Mouse (Mus musculus): ENCODE measurements around the gene Wdfy2.

DNA sequence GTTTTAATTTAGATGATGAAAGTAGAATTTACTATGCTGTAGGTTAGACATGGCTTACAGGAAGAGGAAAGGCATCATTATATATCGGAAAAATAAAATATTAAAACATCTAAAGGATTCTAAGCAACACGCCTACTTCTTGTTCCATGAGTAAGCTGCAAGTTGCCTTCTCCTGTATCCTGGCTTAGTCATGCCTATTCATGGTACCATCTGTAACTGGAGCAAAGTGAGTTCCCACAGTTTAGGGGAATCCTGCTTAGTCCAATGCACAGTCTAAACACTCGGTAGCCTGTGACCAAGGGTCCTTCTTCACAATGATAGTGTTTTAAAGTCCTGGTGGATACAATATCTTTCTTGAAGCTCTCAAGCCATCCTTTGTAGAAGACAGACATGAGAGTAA, 109.3 kb downstream of the Wdfy2 start:
- no peak for TF ChIP-seq CTCF (IDR thresholded peaks at IDR 0.05; ENCODE audit: control insufficient read depth, insufficient read depth, insufficient read length)
- TF ChIP-seq CEBPB (IDR thresholded peaks at IDR 0.05; ENCODE audit: low read depth) = no peak
- no peak for TF ChIP-seq MYOD1 (IDR thresholded peaks at IDR 0.05; ENCODE audit: control insufficient read depth, insufficient read length, low read depth)
- TF ChIP-seq MAX (IDR thresholded peaks at IDR 0.05) = no peak
- TF ChIP-seq USF1 (IDR thresholded peaks at IDR 0.05; ENCODE audit: low read depth) = no peak
